Mouse (Mus musculus) regulatory T cell (primary cell): ENCODE measurements around the gene Chtf18.
"Not testable (repeated sequence)": the region's sequence is repeated elsewhere in the genome, so short reads cannot be mapped to it uniquely, and the experiment has no call there.

Experiments
- in situ Hi-C: fragments of 300-600 bp; cut with MboI, MseI; formaldehyde crosslinking; loops from one replicate; pipeline ENCODE4 v1.15.1; 2025; ENCODE audit warnings: high pct_unique_total_duplicates

Gene Chtf18

DNA sequence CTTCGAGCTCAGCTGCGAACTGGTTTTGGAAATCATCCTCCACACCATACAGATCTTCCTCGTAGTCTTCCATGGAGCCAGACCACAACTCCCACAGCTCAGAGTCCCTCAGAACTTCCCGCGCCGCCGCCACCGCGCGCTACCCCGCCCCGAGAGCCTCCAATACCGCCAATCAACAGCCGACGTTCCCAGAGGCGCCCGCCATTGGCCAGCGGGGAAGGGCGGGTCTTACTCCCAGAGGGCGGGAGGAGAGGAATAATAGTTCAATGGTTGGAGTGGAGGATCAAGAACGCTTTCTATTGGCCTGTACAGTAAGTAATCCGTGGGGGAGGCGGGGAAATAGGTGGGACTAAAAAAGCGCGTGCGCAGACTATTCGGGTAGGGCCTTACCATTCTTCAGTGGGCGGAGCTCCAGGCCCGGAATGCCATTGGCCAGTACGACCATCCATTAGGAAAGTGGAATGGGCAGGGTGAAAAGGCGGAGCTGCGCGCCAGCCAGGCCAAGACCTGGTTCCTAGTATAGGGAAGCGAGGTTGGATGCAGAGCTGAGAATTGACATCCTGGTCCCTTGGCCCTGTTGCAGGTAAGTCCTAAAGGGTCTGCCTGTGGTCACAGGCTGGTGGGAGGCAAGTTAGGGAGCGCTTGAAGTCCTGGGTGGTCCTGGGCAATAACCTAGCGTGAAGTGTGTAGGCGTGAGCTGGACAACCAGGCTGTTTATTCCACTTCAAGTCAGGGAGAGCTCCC, at the start of gene Chtf18, which contains the start of gene Rpusd1:
Gene Chtf18, minus strand, starts transcription at position 155 of the 744 bp plus-strand sequence.
Gene Rpusd1, plus strand, starts transcription at position 406 of the 744 bp plus-strand sequence.
- in situ Hi-C loops: no loop called here

DNA sequence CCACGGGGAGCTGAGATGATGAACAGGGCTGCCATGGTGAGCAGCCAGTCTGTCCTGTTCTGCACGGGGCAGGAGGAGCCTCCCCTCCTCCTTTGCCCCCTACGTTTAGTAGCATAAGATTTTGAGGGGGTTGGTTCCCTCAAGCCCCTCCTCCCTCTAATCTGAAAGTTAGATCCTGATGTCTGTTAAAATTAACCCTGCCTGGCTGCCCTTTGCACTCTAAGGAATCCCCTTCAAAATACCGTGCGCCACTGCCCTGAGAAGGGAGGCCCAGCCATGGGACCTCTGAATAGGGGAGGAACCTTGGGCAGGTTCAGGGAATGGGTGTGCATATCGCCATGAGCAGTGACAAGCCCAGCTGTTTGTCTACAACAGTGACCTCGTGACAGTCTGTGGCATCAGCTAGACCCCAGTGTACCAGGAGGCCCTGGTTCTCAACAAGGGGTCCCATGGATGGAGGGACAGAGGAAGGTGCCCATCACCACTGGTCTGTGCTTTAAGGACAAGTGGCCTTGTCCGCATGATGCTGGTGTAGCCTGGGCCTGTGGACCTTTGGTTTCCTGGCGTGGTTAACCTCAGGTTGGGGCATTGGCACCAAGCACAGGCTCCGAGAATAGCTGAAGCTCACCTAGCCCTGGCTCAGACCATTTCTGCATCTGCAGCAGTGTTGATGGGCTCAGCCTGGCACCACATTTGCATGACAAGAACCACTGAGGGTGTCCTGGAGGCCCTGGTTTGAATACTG, 48.3 kb upstream of the Chtf18 start:
- in situ Hi-C loops: no loop called here

DNA sequence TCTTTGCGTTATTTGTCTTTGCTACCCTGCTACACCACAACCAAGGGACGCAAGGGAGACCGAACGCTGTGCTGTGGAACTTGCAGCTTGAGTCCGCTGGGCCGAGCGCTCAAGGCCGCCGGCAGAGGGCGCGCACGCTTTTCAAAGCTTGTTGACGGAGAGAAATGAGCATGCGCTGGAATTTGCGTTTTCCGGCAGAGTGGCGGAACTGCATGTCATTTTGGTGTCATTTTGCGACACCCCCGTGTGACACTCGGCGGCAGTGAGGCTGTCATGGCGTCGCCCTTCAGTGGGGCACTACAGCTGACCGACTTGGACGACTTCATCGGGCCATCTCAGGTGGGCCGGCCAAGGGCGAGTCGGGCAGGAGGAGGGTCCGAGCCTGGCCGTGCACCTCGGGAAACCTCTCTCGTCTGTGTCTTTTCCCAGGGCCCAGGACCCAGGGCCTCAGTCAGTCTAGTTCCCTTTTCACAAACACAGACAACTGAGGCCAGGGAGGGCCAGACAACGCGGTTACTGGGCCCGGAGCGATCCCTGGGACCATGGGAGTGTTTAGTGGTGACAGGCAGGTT, 46.4 kb upstream of the Chtf18 start, which contains the start of gene Narfl:
Gene Narfl, plus strand, starts transcription at position 228 of the 572 bp plus-strand sequence.
- in situ Hi-C loops: no loop called here

DNA sequence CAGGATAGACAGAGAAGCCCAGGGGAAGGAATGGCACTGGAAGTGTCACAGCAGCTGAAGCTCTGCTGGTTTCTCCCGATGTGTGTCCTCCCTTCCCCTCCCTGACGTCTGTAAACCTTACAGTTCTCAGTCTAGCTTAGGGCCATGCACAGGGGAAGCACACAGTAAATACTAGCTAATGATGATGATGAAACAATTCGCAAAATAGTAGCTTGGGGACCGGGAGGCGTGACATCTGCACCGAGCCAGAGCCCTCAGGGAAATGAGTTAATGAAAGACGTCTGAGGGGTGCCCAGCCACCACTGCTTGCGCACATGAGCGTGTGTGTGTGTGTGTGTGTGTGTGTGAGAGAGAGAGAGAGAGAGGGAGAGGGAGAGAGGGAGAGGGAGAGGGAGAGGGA, 42.1 kb upstream of the Chtf18 start:
- in situ Hi-C loops: loop anchor here (5.0 kb wide), 1 partner anchor 33 kb away; no protein-coding TSS in a partner anchor

DNA sequence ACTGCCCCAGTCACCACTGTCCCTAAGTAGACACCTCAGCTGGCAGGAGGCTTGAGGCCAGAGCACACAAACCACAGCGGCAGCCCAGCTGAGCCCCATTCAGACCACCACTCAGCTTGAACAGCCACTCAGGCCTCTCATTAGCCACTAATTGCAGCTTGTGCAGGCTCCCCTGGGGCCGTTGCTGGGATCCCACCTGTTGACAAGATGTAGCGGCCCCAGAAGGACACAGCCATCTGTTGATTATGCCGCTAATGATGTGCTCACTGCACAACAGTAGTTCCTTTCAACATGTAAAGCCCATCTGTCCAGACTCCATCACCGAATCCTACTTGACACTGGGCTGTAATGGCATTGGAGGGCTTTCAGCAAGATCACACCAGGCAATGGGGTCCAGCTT, 38.7 kb upstream of the Chtf18 start:
- in situ Hi-C loops: loop anchor here (5.0 kb wide), 1 partner anchor 36 kb away; no protein-coding TSS in a partner anchor

DNA sequence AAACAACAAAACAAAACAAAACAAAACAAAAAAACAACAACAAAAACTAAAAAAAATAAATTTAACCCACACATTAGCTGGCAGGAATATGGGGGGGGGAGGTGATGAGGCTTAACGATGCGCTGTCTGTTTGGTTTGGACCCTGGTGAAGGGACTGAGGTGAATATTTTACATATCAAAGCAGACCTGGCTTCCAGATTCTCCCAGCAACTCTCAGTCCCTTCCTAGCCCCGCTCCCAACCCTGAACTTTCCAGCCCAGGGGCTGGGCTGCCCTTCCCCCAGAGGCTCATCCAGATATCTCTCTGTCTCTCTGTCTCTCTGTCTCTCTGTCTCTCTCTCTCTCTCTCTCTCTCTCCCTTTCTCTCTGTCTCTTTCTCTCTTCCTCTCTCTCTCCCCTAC, 35.4 kb upstream of the Chtf18 start:
- in situ Hi-C loops: no loop called here

DNA sequence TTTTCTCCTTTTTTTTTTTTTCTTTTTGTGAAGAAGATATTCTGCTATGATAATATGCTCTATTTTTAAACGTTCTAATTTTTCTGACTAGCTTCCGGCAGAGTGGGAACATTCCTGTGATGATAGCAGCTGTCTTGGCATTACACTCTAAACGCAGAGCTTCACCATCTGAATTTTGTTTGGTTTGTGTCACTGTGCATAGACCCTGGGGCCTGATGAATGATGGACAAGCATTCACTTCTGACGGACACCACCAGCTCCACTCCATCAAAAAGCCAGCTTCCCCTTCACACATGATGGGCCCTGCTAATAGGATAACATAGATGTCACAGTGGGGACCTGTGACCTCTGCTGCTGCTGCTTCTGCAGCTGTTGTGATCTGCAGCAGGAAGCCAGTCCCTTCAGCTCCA, 34.3 kb upstream of the Chtf18 start:
- in situ Hi-C loops: no loop called here

DNA sequence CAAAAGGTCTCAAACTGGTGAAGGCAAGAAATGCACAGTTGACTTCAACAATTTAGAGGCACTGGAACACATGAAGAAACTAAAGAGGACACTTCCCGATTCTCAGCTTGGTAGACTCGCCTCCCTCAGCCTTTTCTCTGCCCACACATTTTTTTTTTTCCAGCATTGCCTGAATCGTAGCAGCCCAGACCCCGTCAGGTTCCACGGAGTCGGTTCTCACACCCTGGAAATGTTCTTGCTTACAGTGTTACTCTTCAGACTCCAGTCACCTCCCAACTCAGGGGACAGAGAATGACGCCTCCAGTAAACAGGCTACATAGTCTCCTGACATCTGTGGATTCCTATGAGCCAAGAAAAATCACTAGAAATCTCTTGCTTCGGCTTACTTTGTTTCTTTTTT, 32.9 kb upstream of the Chtf18 start:
- in situ Hi-C loops: no loop called here

DNA sequence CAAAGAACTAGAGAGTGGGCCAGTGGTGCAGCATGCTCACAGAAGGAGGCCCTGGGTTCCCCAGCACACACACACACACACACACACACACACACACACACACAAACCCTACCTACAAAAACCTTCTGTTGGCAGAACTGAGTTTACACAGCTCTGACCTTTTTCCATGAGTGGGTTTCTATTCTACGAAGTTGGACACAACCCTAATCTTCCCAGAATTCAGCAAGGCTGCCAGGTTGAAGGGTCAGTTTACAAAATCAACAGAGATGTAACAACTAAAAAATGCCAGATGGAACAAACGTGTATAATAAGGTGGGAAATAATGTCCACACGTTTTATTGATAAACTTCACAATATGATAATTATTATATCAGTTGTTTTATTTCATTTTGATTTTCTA, 30.5 kb upstream of the Chtf18 start:
- in situ Hi-C loops: no loop called here

DNA sequence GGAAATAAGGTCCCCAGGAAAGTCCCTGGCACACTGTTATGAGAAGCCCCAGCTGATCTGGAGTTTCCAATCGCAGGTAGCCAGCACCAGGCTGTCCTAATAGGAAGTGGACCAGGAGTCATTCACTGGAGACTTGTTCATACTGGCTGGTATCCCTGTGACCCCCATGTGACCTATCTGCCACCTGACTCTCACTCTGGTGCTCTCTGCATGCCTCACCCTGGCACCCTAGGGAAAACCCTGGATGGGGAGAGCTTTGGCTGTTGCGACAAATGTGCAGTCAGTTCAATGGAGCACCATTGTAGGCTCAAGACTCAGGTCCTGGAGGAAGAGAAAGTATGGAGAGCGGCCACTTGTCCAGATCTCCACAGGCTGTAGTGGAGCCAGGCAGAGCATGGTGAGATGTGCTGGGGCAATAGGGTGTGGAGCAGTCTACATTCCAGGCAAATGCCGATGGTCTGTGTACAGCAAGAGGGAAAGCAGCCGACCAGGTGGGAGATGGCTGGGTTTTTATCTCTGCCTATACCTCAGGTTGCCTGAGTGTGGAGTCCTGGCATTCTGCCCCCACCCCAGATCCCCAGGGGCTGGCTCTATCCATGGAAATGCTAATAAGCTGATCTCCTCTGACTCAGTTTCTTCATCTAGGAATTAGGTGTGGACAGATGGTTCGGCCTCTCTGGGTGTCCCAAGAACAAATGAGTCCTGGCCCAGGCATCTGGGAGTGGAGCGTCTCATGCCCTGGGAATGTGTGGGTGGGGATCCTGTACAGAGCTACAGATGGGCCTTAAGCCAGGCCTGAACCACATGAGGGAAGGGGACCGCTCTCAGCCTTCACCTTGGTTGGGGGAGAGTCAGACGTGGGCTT, 29.4 kb upstream of the Chtf18 start:
- in situ Hi-C loops: no loop called here

DNA sequence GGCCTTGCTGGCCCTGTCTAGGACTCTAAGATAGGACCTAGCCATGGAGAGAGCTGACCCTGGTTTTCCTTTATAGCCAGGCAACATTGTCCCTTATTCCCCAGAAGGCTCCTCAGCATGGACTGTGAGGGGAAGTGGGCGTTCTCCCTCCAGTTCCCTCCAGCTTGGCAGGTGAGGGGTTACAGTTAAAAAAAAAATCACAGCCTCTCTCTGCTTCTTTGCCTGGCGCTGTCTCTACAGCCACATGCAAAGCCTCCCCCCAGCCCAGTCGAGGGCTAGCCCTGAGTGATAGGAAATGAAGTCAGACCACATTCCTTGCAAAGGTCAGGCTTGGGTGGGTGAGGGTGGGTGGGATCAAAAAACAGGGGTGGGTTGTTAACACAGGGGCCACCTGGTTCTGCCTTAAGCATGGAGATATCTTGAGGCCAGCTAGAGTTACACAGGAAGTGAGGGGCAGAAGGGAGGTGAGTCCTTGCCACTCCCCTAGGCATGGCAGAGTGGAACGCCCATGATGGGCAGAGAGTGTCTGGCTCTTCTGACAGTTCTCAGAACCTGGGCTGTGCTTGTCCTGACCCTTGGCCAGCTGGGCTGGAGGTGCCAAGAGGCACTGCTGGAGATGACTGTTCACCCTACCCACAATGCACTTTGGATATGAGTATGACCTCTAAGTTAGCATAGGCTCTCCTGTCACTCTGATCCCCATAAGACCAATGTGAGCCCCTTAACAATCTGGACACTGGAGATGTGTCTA, 28.6 kb upstream of the Chtf18 start:
- in situ Hi-C loops: no loop called here

DNA sequence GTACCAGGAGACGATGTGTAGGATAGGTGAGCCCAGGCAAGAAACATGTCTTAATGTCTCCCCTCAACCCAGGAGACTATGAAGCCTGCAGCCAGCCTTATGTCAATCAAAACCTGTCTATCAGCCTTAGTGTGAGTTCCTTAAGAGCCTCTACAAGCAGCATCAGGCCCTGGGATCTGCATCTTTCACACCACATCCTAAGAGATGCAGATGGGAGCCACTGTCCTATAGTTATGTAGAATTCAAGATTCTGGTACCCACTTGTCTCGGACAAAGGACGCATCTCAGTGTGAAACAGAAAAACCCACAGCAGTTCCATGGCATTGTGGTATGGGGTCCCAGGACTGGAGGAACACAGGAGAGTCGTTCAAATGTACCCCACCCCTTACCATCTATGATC, 27.9 kb upstream of the Chtf18 start:
- in situ Hi-C loops: no loop called here

DNA sequence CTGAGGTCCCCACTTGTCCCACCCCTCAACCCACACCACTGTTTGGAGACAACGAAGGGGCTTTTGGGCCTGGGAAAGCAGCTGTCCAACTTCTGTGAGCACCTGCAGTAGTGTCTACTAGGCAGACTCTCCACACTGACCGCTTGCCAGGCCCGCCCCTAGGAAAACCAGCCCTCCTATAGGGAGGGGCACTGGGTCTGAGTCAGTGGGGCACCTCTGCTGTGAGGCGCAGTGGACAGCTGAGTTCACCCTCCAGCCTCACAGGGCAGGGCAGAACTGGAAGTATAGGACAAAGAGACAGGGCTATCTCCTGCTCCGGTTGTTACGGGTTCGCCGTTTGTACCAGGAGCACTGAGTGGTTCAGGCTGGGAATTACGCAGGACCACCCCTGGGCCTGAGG, 27.0 kb upstream of the Chtf18 start, which contains the start of gene Msln:
Gene Msln, minus strand, starts transcription at position 138 of the 400 bp plus-strand sequence.
- in situ Hi-C loops: no loop called here

DNA sequence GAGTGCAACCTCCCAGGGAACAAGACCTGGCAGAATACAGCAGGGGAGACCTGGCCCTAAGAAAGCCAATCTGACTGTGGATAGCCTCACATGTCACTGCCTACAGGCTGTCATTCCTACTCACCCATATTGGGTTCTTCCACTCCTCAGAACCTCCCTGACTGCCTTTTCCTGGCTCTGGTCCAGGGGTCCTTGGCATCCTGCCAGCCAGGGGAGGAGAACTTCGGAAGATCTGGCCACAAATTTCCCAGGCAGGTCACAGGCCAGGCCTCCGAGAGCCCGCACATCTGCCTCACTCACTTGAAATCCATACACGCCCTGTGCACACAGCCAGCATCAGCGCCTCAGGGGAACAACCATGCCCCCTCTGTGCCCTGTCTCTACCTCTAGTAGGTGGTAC, 24.2 kb upstream of the Chtf18 start:
- in situ Hi-C loops: no loop called here

DNA sequence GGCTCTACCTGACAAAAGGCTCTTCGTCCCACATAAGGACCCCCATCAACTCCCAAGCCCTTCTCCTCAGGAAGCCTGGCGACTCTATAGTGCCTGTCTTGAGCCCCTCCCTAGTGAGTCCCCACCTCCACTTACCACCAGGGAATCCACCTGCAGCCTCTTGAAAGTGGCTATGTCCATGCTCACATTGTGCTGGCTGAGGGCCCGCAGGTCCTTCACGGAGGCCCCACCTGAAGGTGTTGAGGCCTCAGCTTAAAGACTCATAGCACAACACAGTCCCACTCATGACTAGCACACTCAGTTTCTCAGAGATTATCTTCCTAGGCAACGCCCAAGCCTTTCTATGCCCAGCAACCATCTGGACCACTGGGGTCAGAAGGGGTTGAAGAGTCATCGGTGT, 22.1 kb upstream of the Chtf18 start:
- in situ Hi-C loops: no loop called here

DNA sequence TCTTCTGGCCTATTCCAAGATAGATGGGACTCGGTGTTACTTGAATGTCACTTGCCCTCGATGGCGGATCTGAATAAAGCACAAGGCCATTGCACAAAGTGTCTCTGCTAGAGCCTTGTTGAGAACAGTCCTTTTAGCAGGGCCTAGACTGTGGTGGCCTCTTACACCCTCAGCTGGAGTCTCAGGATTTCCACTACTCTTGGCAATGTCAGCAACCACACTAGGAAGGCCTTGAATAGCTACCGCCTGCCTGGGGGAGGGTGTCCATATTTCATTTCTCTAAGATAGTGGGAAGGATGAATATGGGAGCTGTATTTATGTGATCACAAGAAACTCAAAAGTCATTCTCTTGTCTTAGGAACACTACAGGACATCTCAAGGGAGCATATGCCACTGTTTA, 21.0 kb upstream of the Chtf18 start:
- in situ Hi-C loops: no loop called here

DNA sequence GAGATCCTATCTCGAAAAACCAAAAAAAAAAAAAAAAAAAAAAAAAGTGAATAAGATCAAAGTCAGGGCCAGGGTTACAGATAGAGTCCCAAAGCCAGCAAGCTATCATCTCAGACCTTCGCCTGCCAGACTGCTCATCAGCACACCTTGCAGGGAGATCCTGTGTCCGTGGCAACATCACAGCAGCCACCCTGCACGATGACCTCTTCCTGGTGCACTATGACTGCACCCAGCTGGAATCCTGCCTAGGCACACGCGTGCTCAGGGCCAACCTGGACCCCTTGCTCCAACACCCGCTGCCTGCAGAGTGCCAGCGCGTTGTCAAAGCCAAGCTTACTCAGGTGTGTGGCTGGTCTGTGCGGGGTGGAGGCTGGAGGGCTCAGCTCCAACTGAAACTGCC, 17.1 kb upstream of the Chtf18 start:
- in situ Hi-C loops: no loop called here

DNA sequence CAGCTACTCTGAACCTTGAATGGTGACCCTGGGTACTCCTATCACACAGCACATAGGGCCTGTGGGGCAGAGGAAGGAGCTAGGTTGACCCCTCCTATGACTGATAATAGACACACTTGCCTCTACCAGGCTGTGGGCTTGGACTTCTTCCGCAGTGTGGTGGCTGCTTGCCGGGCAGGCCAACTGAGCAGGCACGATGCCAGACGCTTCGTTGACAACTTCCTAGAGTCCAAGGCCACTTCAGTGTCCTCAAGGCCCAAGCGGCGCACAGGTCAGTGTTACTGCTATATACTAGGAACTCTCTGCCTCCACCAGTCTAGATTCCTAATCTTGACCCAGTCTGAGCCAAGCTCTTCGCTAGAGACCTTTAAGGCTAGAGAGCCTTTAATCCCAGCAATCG, 16.6 kb upstream of the Chtf18 start:
- in situ Hi-C loops: no loop called here

DNA sequence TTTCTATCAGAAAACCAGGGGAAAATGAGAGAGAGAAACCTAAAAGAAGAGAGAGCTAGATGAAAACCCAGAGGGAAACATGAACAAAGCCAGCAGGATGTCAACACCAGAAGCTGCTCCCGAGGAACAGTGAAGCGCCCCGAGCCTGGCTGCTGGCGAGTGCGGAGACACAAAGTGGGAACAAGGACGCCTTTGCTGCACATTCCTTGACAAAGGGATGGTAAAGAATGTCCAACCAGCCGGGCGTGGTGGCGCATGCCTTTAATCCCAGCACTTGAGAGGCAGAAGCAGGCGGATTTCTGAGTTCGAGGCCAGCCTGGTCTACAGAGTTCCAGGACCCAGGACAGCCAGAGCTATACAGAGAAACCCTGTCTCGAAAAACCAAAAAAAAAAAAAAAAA, 14.3 kb upstream of the Chtf18 start:
- in situ Hi-C loops: not testable (repeated sequence)

DNA sequence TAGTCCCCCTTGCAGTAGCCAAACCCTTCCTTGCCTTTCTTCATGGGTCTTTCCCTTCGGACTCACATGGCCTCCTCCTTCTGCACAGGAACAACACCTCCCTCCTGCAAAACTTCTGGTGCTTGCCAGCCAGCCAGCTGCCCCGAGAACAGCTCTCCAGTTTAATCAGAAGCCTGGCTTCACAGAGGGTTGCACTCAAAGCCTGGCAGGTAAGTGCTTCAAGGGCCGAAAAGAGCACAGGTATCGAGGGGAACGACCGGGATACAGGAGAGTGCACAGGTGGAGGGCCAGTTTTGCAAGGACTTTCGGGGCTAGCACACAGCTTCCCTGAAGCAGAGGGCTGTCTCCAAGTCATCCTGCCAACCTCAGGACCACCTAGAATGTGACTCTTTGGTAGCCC, 11.6 kb upstream of the Chtf18 start:
- in situ Hi-C loops: loop anchor here (5.0 kb wide), 1 partner anchor 63 kb away; no protein-coding TSS in a partner anchor

DNA sequence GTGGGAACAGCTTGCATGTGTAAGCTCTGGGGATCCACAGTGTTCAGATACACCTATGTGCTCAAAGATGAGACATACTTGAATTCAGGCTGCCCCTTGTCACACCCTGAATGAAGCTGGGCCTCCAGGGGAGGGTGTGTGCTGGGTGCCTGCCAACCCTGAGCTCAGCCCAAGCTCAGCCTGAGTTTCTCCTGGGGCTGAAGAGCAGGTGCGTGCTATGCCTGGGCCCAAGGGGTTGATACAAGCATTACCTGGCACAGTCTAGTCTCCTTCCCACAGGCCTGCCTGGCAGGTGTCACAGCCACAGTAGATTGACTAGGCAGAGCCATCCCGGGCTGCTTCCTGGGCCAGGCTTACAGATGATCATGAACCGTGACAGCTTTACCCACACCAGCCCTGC, 8.5 kb upstream of the Chtf18 start, which contains the start of gene Mslnl:
Gene Mslnl, plus strand, starts transcription at position 298 of the 400 bp plus-strand sequence.
- in situ Hi-C loops: loop anchor here (5.0 kb wide), 1 partner anchor 67 kb away; no protein-coding TSS in a partner anchor
